Mouse (Mus musculus) liver, embryonic 15.5 days (tissue): ENCODE data around the gene Slc25a45. TPM values are rescaled to one million over a fixed set of nuclear protein-coding genes. Genes with fewer than 3 reads are reported as not detected.

Experiments used
- ATAC-seq: fragments of 200-750 bp; cut with Nextera tagmentation; 2 replicates; pipeline ENCODE4 v1.8.0; 2017; ENCODE audit warnings: moderate number of reproducible peaks, mild to moderate bottlenecking, moderate library complexity; ENCODE audit not compliant: insufficient read depth
- H3K27ac ChIP-seq: fragments of 300-500 bp; sonication (generic); replicated peaks from 2 replicates; pipeline ENCODE4 v1.5.1; 2015; ENCODE audit warnings: mild to moderate bottlenecking, inconsistent platforms
- H3K27me3 ChIP-seq: fragments of 300-500 bp; sonication (generic); 2 replicates; pipeline ENCODE4 v1.6.1; 2015; ENCODE audit warnings: mild to moderate bottlenecking, inconsistent platforms
- H3K36me3 ChIP-seq: fragments of 300-500 bp; sonication (generic); replicated peaks from 2 replicates; pipeline ENCODE4 v1.6.1; 2015; ENCODE audit warnings: moderate library complexity, mild to moderate bottlenecking, inconsistent platforms
- H3K4me1 ChIP-seq: fragments of 300-500 bp; sonication (generic); replicated peaks from 2 replicates; pipeline ENCODE4 v1.6.1; 2015; ENCODE audit warnings: inconsistent platforms
- H3K4me2 ChIP-seq: fragments of 300-500 bp; sonication (generic); 2 replicates; pipeline ENCODE4 v1.6.1; 2015; ENCODE audit warnings: moderate library complexity, mild to moderate bottlenecking, inconsistent platforms
- H3K4me3 ChIP-seq: fragments of 300-500 bp; sonication (generic); replicated peaks from 2 replicates; pipeline ENCODE4 v1.5.1; 2015; ENCODE audit warnings: mild to moderate bottlenecking, inconsistent platforms
- H3K9ac ChIP-seq: fragments of 300-500 bp; sonication (generic); 2 replicates; pipeline ENCODE4 v1.6.1; 2015; ENCODE audit warnings: moderate library complexity, mild to moderate bottlenecking, inconsistent platforms
- H3K9me3 ChIP-seq: fragments of 300-500 bp; sonication (generic); replicated peaks from 2 replicates; pipeline ENCODE4 v1.6.1; 2016; ENCODE audit warnings: inconsistent platforms
- WGBS: fragments of 180-500 bp; shearing (Covaris S2); methylation state at CpG from one replicate; pipeline ENCODE4 v1.1.7; 2015; ENCODE audit warnings: mixed read lengths; ENCODE audit not compliant: insufficient replicate concordance; 5-methylcytosine and 5-hydroxymethylcytosine counted together
- polyA plus RNA-seq: library from polyadenylated mRNA; unstranded; fragments of >200 nt; fragmentation: Nextera tagmentation; extraction: Ambion mirVana; gene quantifications from 2 replicates; pipeline ENCODE4 v1.2.1, GENCODE M21; 2015

The Slc25a45 gene
- polyA plus RNA-seq, 1 experiment from 2014 or later = 7.1 TPM

DNA sequence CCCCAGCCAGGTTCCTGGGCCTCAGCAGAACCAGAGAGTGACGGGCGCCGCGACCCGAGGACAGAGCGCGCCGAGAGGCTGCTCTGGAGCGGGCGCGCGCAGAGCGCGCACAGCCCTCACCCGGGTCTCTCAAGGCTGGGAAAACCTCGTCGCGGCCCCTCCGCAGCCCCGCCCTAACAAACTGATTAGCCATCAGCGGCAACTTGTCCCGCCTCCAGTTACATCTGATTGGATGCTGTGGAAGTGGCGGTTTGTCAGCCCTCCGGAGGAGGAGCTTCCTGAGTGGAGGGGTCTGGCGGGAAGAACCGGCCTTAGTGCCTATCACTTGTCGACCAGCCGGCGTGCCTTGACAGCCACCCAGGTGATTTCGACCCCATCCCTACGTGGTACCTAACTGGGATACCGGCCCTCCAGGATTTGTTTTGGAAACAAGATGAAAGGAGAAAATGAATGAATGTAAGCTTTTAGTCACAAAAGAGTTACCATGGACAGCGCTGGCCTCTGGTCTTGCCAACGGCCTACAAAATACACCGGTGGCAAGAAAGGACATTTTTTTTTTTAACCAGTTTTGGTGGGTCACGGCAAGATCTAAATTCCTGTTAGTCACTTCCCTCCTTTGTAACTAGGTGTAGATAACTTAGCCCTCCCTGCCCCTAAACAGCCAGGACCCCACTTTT lies 16.5 kb downstream of the Slc25a45 start, which contains the start of gene Tigd3:
TSS of gene Tigd3 (minus strand) at position 148 of the 677 bp plus-strand sequence.
- Histone ChIP-seq H3K27ac (peak within 1 kb of the TSS; percentile 82), H3K9ac (peak within 1 kb of the TSS; percentile 89), H3K4me1 (peaks cover 40% of the 10 kb centered on the region), H3K4me2 (peak within 1 kb of the TSS; percentile 98), H3K4me3 (peak within 1 kb of the TSS; percentile 73), H3K27me3 (peaks cover 20% of the 10 kb centered on the region), H3K36me3 (peaks cover 50% of the 10 kb centered on the region), H3K9me3 (no peaks in the 10 kb centered on the region)
- ATAC-seq = peak; percentile 95
- 4% methylated on average over 36 of the region's 36 CpGs for WGBS

GRCm38 (mm10) chr19:5907275-5907674 lies 29.7 kb downstream of the Slc25a45 start:
- H3K9ac ChIP-seq = no peak overlapping the region
- 85% methylated on average over 3 of the region's 3 CpGs for WGBS
- no peaks in the 10 kb centered on the region for H3K9me3 ChIP-seq
- no peak overlapping the region for H3K4me2 ChIP-seq
- no peaks in the 10 kb centered on the region for H3K27me3 ChIP-seq
- ATAC-seq = no peak
- H3K4me3 ChIP-seq = no peak overlapping the region
- peaks cover 32% of the 10 kb centered on the region for H3K4me1 ChIP-seq
- no peak overlapping the region for H3K27ac ChIP-seq
- peaks cover 53% of the 10 kb centered on the region for H3K36me3 ChIP-seq

DNA sequence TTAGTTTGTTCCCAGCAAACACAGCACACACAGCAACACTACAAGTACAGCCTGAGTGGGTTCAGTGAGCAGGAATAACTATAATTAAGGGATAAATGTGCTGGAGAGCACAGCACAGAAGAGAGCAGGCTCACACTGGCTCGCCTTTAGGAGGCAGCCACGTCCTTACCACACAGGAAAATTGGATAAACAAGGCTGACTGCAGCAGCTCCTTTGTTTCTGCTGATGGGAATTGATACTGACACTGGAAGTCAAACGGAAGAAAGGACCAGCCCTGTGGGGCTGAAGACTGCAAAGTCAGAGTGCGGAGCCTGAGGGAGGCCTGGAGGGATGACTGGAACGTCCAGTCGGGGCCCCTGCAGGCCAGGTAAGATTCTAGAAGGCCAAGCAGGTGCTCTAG lies 32.6 kb downstream of the Slc25a45 start:
- Histone ChIP-seq H3K9me3 (no peaks in the 10 kb centered on the region), H3K9ac (peak overlapping the region; percentile 16; the same call in 1 of the 2 replicates), H3K4me2 (peak overlapping the region; percentile 46), H3K27me3 (no peaks in the 10 kb centered on the region), H3K27ac (no peak overlapping the region; the same call in 1 of the 2 replicates), H3K36me3 (peaks cover 30% of the 10 kb centered on the region), H3K4me1 (peaks cover 54% of the 10 kb centered on the region), H3K4me3 (0 out of 2 replicates have a peak overlapping the region, but pooled peaks have one; percentile 2)
- WGBS = 62% methylated on average over 6 of the region's 6 CpGs
- ATAC-seq = no peak

DNA sequence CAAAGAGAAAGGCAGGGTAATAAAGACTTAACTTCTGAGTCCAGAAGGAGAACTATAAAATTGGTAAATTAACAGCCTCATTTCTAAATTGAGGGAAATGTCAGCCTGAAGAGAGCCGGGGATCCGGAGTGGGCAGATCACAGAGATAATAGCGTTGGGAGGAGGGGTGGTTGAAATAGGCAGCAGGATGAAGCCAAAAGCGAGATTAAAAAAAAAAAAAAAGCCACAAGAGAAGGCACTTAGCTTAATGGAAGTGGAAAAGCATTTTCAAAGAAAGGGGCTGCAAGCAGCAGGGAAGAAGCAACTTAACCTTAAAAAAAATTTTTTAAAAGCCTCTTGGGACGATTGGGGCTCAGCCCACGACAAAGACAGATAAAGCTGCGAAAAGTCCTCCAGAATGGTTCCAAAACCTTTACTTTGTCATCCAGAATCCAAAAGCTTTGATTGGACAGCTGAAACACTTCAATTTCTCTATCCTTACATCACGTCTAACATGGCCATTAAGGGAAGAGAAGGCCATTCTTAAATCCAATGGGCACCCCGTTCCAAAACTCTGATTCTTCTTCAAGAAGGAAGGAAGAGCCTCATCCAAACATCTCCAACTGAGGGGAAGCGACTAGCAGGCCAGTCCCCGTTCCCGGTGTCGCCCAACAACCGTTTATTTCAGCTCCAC lies 34.0 kb downstream of the Slc25a45 start:
- Histone ChIP-seq H3K36me3 (peaks cover 21% of the 10 kb centered on the region), H3K4me1 (peaks cover 56% of the 10 kb centered on the region), H3K27ac (peak overlapping the region; percentile 84), H3K4me2 (peak overlapping the region; percentile 87), H3K9me3 (no peaks in the 10 kb centered on the region), H3K27me3 (no peaks in the 10 kb centered on the region), H3K9ac (peak overlapping the region; percentile 99), H3K4me3 (peak overlapping the region; percentile 97)
- WGBS = 0% methylated on average over 14 of the region's 14 CpGs
- ATAC-seq = no peak

DNA sequence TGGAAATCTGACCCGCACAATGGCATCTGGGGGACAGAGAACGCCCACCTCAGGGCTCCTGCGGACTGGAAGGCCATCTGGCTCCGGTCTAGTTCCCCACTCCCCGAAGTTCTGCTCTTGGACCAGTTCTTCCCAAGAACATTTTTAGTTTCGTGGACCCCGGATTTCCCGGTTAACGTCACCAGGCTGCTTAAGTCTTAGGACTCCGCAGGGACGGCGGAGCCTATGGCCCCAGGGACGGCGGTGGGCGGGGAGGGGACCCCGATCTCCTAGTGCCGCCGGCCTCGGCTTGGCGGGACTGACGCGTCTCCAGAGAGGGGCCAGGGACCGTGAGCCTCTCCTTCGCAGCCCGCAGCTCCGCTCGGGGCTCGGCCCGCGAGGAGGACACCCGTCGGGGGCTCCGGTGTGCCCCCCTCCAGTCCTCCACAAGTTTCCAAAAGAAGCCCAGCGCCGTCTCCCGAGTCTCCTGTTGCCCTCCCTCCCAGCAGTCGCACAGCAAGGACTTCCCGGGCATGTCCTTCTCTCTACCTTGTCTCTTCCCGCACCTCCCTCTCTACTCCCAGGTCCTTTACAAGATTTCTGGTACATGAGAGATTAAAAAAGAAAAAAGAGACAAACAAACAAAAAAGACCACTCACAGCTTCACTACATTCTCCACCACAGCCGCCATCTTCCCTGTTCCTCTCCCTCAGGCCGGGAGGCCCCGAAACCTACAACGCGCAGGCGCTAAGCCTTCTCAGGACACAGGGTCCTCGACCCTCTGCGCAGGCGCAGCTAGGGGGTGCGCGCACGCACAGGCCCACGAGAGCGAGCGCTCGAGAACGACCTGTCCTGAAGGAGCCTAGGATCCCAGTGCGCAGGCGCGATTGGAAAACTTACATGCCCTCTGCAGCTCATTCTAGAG lies 34.7 kb downstream of the Slc25a45 start:
- peaks cover 19% of the 10 kb centered on the region for H3K36me3 ChIP-seq
- peaks cover 55% of the 10 kb centered on the region for H3K4me1 ChIP-seq
- peak overlapping the region; percentile 99 for H3K9ac ChIP-seq
- peak overlapping the region; percentile 87 for H3K4me2 ChIP-seq
- peak overlapping the region; percentile 84 for H3K27ac ChIP-seq
- WGBS = under 1% methylated on average over 59 of the region's 59 CpGs
- no peaks in the 10 kb centered on the region for H3K9me3 ChIP-seq
- peak overlapping the region; percentile 97 for H3K4me3 ChIP-seq
- ATAC-seq = peak; percentile 98
- H3K27me3 ChIP-seq = no peaks in the 10 kb centered on the region

DNA sequence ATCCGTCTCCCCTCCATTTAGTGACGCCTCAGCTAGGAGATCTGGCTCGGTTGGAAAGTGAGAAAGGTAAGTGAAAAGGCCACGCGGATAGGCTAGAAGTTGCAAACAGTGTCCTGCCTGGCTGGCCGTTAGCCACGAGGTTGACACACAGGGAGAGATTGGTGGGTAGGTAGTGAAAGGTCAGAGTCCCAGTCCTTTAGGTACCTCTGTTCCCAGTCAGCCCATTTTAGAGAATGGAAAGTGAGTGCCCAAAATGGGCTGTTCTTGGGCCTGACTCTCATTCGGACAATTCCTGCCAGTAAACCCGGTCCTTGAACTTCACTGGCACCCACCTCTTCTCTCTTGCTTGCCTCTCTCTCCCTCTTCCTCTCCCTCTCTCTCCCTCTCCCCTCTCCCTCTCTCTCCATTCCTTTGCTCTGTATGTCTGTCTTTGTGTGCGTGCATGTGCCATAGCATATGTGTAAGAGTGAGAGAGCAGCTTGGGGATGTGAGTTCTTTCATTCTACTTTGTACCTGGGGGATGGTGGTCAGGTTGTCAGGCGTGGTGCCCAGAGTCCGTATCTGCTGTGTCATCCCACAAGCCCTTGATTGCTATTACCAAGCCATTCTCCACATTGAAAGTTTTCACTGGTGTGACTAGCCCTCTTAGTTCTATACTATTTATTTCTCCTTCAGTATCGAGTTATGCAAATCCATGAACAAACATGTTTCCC lies 35.6 kb downstream of the Slc25a45 start, which contains the start of gene Dpf2:
TSS of gene Dpf2 (minus strand) at position 4 of the 713 bp plus-strand sequence.
- no peaks in the 10 kb centered on the region for H3K9me3 ChIP-seq
- 4% methylated on average over 13 of the region's 13 CpGs for WGBS
- ATAC-seq = peak; percentile 47
- peak within 1 kb of the TSS; percentile 99 for H3K9ac ChIP-seq
- no peaks in the 10 kb centered on the region for H3K27me3 ChIP-seq
- peak within 1 kb of the TSS; percentile 84 for H3K27ac ChIP-seq
- peaks cover 24% of the 10 kb centered on the region for H3K36me3 ChIP-seq
- peak within 1 kb of the TSS; percentile 87 for H3K4me2 ChIP-seq
- peak within 1 kb of the TSS; percentile 97 for H3K4me3 ChIP-seq
- H3K4me1 ChIP-seq = peaks cover 53% of the 10 kb centered on the region

DNA sequence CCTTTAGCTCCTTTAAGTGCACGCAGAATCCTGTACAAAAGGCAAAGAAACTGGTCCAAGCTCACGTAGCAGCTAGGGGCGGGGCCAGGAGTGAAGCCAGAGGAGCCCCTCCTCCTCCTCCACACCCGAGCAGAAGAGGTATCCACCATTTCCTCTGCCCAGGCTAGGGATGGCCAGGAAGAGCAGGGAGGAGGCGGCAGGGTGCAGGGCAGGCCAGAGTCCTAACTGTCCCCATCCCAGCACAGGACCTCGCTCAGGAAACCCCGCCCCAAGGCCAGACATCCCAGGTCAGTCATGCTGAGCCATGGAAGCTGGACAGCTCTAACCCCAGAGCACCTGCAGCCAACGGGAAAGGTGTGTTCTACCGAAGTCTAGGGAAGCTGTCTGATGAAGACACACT lies 44.1 kb downstream of the Slc25a45 start:
- H3K27me3 ChIP-seq = peaks cover 18% of the 10 kb centered on the region
- H3K4me3 ChIP-seq = peak overlapping the region; percentile 24

GRCm38 (mm10) chr19:5922119-5922942 lies 44.7 kb downstream of the Slc25a45 start:
- ATAC-seq = peak; percentile 80
- peak overlapping the region; percentile 39 for H3K9ac ChIP-seq

More for the DNA sequence above, 44.1 kb downstream of the Slc25a45 start:
- Histone ChIP-seq H3K9ac (peak overlapping the region; percentile 39), H3K27ac (peak overlapping the region; percentile 87), H3K9me3 (no peaks in the 10 kb centered on the region), H3K36me3 (peaks cover 14% of the 10 kb centered on the region; the same call in 1 of the 2 replicates), H3K4me2 (peak overlapping the region; percentile 68), H3K4me1 (peaks cover 51% of the 10 kb centered on the region)
- peak; percentile 8; the same call in 1 of the 2 replicates for ATAC-seq
- WGBS = 17% methylated on average over 9 of the region's 9 CpGs

DNA sequence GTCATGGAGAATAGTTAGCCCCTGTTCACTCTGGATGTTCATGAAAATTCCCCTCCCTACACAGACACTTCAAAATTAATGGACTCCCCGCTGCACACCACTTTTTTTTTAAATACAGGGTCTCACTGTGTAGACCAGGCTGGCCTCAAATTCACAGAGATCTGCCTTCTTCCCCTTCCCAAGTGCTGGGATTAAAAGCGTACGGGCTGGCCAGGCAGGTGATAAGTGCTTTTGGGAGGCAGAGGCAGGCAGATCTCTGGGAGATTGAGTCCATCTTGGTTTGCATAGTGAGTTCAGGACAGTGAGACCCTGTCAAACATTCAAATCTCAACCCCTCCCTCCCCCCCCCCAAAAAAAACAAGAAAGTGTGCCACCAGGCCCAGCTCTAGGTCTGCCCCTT lies 45.4 kb downstream of the Slc25a45 start:
- Histone ChIP-seq H3K27me3 (peaks cover 23% of the 10 kb centered on the region), H3K36me3 (peaks cover 2% of the 10 kb centered on the region; the same call in 1 of the 2 replicates), H3K4me2 (peak overlapping the region; percentile 68), H3K27ac (peak overlapping the region; percentile 87), H3K9me3 (no peaks in the 10 kb centered on the region), H3K4me3 (peak overlapping the region; percentile 24), H3K9ac (peak overlapping the region; percentile 39), H3K4me1 (peaks cover 51% of the 10 kb centered on the region)
- no peak for ATAC-seq
- WGBS = 73% methylated on average over 3 of the region's 3 CpGs

More at GRCm38 (mm10) chr19:5922119-5922942, 44.7 kb downstream of the Slc25a45 start:
- peak overlapping the region; percentile 24 for H3K4me3 ChIP-seq
- no peaks in the 10 kb centered on the region for H3K9me3 ChIP-seq
- 18% methylated on average over 15 of the region's 15 CpGs for WGBS
- peaks cover 51% of the 10 kb centered on the region for H3K4me1 ChIP-seq
- H3K27me3 ChIP-seq = peaks cover 22% of the 10 kb centered on the region
- peaks cover 8% of the 10 kb centered on the region; the same call in 1 of the 2 replicates for H3K36me3 ChIP-seq
- peak overlapping the region; percentile 68 for H3K4me2 ChIP-seq
- H3K27ac ChIP-seq = peak overlapping the region; percentile 87
